Mouse (Mus musculus) mouse trophoblast stem cell (cell line): ENCODE data around the gene Rpl36-ps4.
"Not testable (repeated sequence)": the region's sequence is repeated elsewhere in the genome, so short reads cannot be mapped to it uniquely, and the experiment has no call there.

Source experiments
- in situ Hi-C, 2 experiments: fragments of 300-500 bp; cut with MseI, MboI; formaldehyde crosslinking; loops; 2 replicates in 1 of 2; 3 replicates in 1 of 2; pipeline ENCODE4 v1.15.1; 2025

Rpl36-ps4 gene

GRCm38 (mm10) chr17:87934736-87935135 is 14.0 kb downstream of the Rpl36-ps4 start:
- in situ Hi-C loops: no loop called here

GRCm38 (mm10) chr17:87936156-87936555 is 15.4 kb downstream of the Rpl36-ps4 start:
- in situ Hi-C loops: no loop called here

GRCm38 (mm10) chr17:87948965-87949584 is 28.3 kb downstream of the Rpl36-ps4 start:
- in situ Hi-C loops: loop anchor here (5.0 kb wide), 2 partner anchors 67 to 177 kb away; no protein-coding TSS in a partner anchor

- in situ Hi-C loops: not testable (repeated sequence)
Measured at GRCm38 (mm10) chr17:87954618-87955124, 33.9 kb downstream of the Rpl36-ps4 start.

- in situ Hi-C loops: no loop called here
Measured at GRCm38 (mm10) chr17:87957096-87957840, 36.5 kb downstream of the Rpl36-ps4 start.

- in situ Hi-C loops: no loop called here
Measured at GRCm38 (mm10) chr17:87958283-87958682, 37.5 kb downstream of the Rpl36-ps4 start.

- in situ Hi-C loops: not testable (repeated sequence)
Measured at GRCm38 (mm10) chr17:87959406-87959805, 38.6 kb downstream of the Rpl36-ps4 start.

GRCm38 (mm10) chr17:87959931-87960330 is 39.2 kb downstream of the Rpl36-ps4 start:
- in situ Hi-C loops: not testable (repeated sequence)

- in situ Hi-C loops: no loop called here
Measured at GRCm38 (mm10) chr17:87963081-87964075, 42.6 kb downstream of the Rpl36-ps4 start.

GRCm38 (mm10) chr17:87968483-87968926 is 47.7 kb downstream of the Rpl36-ps4 start:
- in situ Hi-C loops: not testable (repeated sequence)
